Mouse (Mus musculus) liver, embryonic 16.5 days (tissue): ENCODE measurements around the gene Atp6v1g1. TPM values are rescaled to one million over a fixed set of nuclear protein-coding genes. Genes with fewer than 3 reads are reported as not detected.
A peak's percentile ranks its signal among the peaks of the same experiment; 100 is the strongest.

Experiments used
- ATAC-seq: fragments of 200-750 bp; cut with Nextera tagmentation; 2 replicates; pipeline ENCODE4 v1.8.0; 2017; ENCODE audit warnings: low read depth, mild to moderate bottlenecking, moderate number of reproducible peaks, moderate library complexity
- H3K27ac ChIP-seq: fragments of 300-500 bp; sonication (generic); 2 replicates; pipeline ENCODE4 v1.5.1; 2014; ENCODE audit warnings: mild to moderate bottlenecking, low read length
- H3K27me3 ChIP-seq: fragments of 300-500 bp; sonication (generic); 2 replicates; pipeline ENCODE4 v1.6.1; 2014; ENCODE audit warnings: low read depth, low read length, mixed read lengths; ENCODE audit not compliant: control insufficient read depth, insufficient read depth
- H3K36me3 ChIP-seq: fragments of 300-500 bp; sonication (generic); 2 replicates; pipeline ENCODE4 v1.6.1; 2014; ENCODE audit warnings: mild to moderate bottlenecking; ENCODE audit not compliant: control insufficient read depth, insufficient read depth
- H3K4me1 ChIP-seq: fragments of 300-500 bp; sonication (generic); 2 replicates; pipeline ENCODE4 v1.6.1; 2014; ENCODE audit warnings: low read depth, low read length, mixed read lengths; ENCODE audit not compliant: control insufficient read depth
- H3K4me2 ChIP-seq: fragments of 300-500 bp; sonication (generic); 2 replicates; pipeline ENCODE4 v1.6.1; 2014; ENCODE audit warnings: low read depth, low read length, mixed read lengths
- H3K4me3 ChIP-seq: fragments of 300-500 bp; sonication (generic); 2 replicates; pipeline ENCODE4 v1.5.1; 2014; ENCODE audit warnings: low read depth, mild to moderate bottlenecking, low read length
- H3K9ac ChIP-seq: fragments of 300-500 bp; sonication (generic); 2 replicates; pipeline ENCODE4 v1.6.1; 2014; ENCODE audit warnings: low read depth, low read length
- H3K9me3 ChIP-seq: fragments of 300-500 bp; sonication (generic); replicated peaks from 2 replicates; pipeline ENCODE4 v1.6.1; 2016; ENCODE audit warnings: low read length; ENCODE audit not compliant: control insufficient read depth
- whole genome bisulfite sequencing: fragments of 180-500 bp; shearing (Covaris S2); extraction: QIAGEN DNeasy Blood & Tissue Kit; methylation state at CpG from one replicate; pipeline ENCODE4 v1.1.7; 2014; ENCODE audit not compliant: insufficient replicate concordance; 5-methylcytosine and 5-hydroxymethylcytosine counted together
- polyA plus RNA-seq: library from polyadenylated mRNA; unstranded; fragments of >200 nt; fragmentation: Nextera tagmentation; extraction: Ambion mirVana; gene quantifications from 2 replicates; pipeline ENCODE4 v1.2.1, GENCODE M21; 2015

Gene Atp6v1g1
- polyA plus RNA-seq: 123 and 130 TPM in 2 replicates

GRCm38 (mm10) chr4:63544494-63545230, at the start of gene Atp6v1g1:
TSS of gene Atp6v1g1 (plus strand) at chr4:63544772.
- Histone ChIP-seq H3K4me1 (peaks cover 29% of the 10 kb centered on the region), H3K27me3 (no peaks in the 10 kb centered on the region), H3K9me3 (no peaks in the 10 kb centered on the region), H3K27ac (peak within 1 kb of the TSS; percentile 87), H3K9ac (peak within 1 kb of the TSS; percentile 95), H3K36me3 (peaks cover 15% of the 10 kb centered on the region), H3K4me2 (peak within 1 kb of the TSS; percentile 74), H3K4me3 (peak within 1 kb of the TSS; percentile 88)
- 0% methylated on average over 49 of the region's 57 CpGs for WGBS
- ATAC-seq: peak; percentile 95

- WGBS: under 1% methylated on average over 93 of the region's 107 CpGs
- H3K4me1 ChIP-seq: no peaks in the 10 kb centered on the region; the same call in 1 of the 2 replicates
- peaks cover 38% of the 10 kb centered on the region for H3K27me3 ChIP-seq
- H3K36me3 ChIP-seq: no peaks in the 10 kb centered on the region
- H3K27ac ChIP-seq: no peak overlapping the region
- ATAC-seq: peak; percentile 25
- H3K9ac ChIP-seq: peak overlapping the region; percentile 48; the same call in 1 of the 2 replicates
- H3K9me3 ChIP-seq: no peaks in the 10 kb centered on the region
- H3K4me3 ChIP-seq: peak overlapping the region; percentile 59
- H3K4me2 ChIP-seq: peak overlapping the region; percentile 68
These were observed 49.3 kb upstream of the Atp6v1g1 start for GRCm38 (mm10) chr4:63494967-63495914.

DNA sequence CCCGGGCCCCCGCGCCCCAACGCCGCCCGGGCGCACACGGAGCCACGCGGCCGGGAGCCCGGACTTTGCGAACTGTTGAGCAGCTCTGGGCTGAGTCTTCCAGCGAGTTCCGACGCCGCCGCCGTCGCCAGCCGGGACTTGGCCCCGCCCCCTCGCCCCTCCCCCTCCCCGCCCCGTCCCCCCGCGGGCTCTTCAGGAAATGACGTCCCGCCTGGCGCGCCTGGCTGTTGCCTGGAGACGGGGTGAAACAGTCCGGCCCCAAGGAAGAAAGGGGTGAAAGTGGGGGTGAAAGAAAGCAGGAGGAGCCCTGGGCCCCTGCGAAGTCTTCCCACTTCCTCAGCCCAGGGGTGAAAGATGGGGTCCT, 48.7 kb upstream of the Atp6v1g1 start, which contains the start of gene Whrn:
Whrn (minus strand) TSS at position 77 of the 364 bp plus-strand sequence.
- peak within 1 kb of the TSS; percentile 59 for H3K4me3 ChIP-seq
- ATAC-seq: peak; percentile 63
- peaks cover 42% of the 10 kb centered on the region for H3K27me3 ChIP-seq
- H3K9ac ChIP-seq: peak within 1 kb of the TSS; percentile 48; the same call in 1 of the 2 replicates
- H3K4me1 ChIP-seq: no peaks in the 10 kb centered on the region; the same call in 1 of the 2 replicates
- WGBS: under 1% methylated on average over 27 of the region's 34 CpGs
- H3K36me3 ChIP-seq: no peaks in the 10 kb centered on the region
- peak within 1 kb of the TSS; percentile 68 for H3K4me2 ChIP-seq
- no peaks in the 10 kb centered on the region for H3K9me3 ChIP-seq
- H3K27ac ChIP-seq: no peak within 1 kb of the TSS

DNA sequence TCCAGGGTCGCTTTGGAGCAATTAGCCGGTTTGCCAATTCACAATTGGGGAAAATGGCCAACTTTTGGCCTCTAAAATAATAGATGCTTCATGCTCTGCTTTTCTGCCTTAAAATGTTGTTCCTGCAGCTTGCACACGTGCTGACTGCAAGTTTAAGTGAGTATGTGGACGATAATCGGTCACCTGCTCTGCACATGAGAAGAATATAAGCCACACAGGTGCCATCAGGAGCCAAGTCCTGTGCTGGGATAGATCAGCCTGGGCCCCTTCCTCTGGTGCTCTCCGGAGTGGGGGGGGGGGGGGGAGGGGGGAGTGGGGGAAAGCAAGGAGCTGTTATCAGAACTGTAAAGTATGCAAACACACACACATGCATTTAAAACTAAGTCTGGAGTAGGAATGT, 48.3 kb upstream of the Atp6v1g1 start:
- ATAC-seq: no peak
- WGBS: 11% methylated on average over 6 of the region's 6 CpGs
- peak overlapping the region; percentile 68 for H3K4me2 ChIP-seq
- H3K9me3 ChIP-seq: no peaks in the 10 kb centered on the region
- no peaks in the 10 kb centered on the region; the same call in 1 of the 2 replicates for H3K4me1 ChIP-seq
- H3K9ac ChIP-seq: no peak overlapping the region
- H3K36me3 ChIP-seq: no peaks in the 10 kb centered on the region
- peak overlapping the region; percentile 59 for H3K4me3 ChIP-seq
- peaks cover 43% of the 10 kb centered on the region for H3K27me3 ChIP-seq
- no peak overlapping the region for H3K27ac ChIP-seq

GRCm38 (mm10) chr4:63498346-63498745, 46.2 kb upstream of the Atp6v1g1 start:
- WGBS: 23% methylated on average over 3 of the region's 3 CpGs
- Histone ChIP-seq H3K36me3 (no peaks in the 10 kb centered on the region), H3K9me3 (no peaks in the 10 kb centered on the region), H3K9ac (no peak overlapping the region), H3K4me1 (no peaks in the 10 kb centered on the region; the same call in 1 of the 2 replicates), H3K27ac (no peak overlapping the region), H3K4me2 (no peak overlapping the region), H3K4me3 (no peak overlapping the region), H3K27me3 (peaks cover 40% of the 10 kb centered on the region)
- ATAC-seq: no peak

- Histone ChIP-seq H3K9ac (no peak overlapping the region), H3K4me3 (no peak overlapping the region), H3K9me3 (no peaks in the 10 kb centered on the region), H3K36me3 (no peaks in the 10 kb centered on the region), H3K4me2 (no peak overlapping the region), H3K27me3 (peaks cover 13% of the 10 kb centered on the region), H3K27ac (no peak overlapping the region), H3K4me1 (no peaks in the 10 kb centered on the region)
- no peak for ATAC-seq
- 44% methylated on average over 5 of the region's 5 CpGs for WGBS
These were observed 43.5 kb upstream of the Atp6v1g1 start for GRCm38 (mm10) chr4:63501050-63501449.

DNA sequence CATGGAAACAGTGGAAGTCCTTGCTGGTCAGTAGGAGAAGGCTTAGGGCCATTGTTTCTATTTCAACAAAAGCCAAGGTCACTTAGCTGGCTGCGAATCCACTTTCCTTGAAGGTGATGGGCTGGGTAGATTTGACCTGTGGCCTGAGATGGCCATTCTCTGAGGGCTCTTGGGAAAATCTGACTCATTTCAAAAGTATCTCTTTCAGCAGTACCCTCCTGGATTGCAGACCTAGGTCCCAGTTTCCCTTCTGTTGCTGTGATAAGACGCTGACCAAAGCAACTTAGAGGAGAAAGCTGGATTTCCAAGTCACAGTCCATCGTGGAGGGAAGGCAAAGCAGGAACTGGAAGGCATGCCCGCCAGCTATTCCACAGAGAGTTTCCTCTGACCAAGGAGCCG, 40.6 kb upstream of the Atp6v1g1 start:
- no peak for ATAC-seq

DNA sequence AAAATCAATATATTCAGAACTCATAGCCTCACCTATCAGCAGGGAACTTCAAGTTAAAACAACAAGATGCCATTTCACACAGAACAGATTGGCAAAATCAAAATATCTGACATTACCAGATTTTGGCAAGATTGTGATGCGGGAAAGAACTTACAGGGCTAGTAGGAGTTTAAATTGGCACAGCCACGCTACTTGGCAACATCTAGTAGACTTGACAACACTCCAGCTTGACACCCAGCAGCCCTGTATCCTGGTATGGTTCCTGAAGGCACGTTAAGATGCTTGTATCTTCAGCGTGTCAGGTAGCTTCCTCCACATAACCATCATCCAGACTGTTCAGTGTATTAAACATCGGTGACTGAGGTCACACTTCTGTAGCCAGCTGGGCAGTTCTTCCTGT, 37.1 kb upstream of the Atp6v1g1 start:
- Histone ChIP-seq H3K36me3 (no peaks in the 10 kb centered on the region), H3K4me3 (no peak overlapping the region), H3K9me3 (no peaks in the 10 kb centered on the region), H3K4me2 (no peak overlapping the region), H3K27ac (no peak overlapping the region), H3K27me3 (no peaks in the 10 kb centered on the region), H3K4me1 (no peaks in the 10 kb centered on the region), H3K9ac (no peak overlapping the region)
- 56% methylated on average over 5 of the region's 5 CpGs for WGBS
- no peak for ATAC-seq

More for the DNA sequence above, 40.6 kb upstream of the Atp6v1g1 start:
- Histone ChIP-seq H3K4me2 (no peak overlapping the region), H3K4me1 (no peaks in the 10 kb centered on the region), H3K27me3 (peaks cover 7% of the 10 kb centered on the region), H3K36me3 (no peaks in the 10 kb centered on the region), H3K4me3 (no peak overlapping the region), H3K9me3 (no peaks in the 10 kb centered on the region), H3K27ac (no peak overlapping the region), H3K9ac (no peak overlapping the region)
- WGBS: 38% methylated on average over 5 of the region's 5 CpGs
